Mouse (Mus musculus) stomach, postnatal 0 days (tissue): ENCODE results near the gene Sdcbp2.

Source experiments
- CTCF ChIP-seq: IDR thresholded peaks from 2 replicates; pipeline ENCODE4 v1.5.1; 2016; ENCODE audit warnings: antibody characterized with exemption, low read depth, mild to moderate bottlenecking, moderate library complexity
- EP300 ChIP-seq: optimal IDR thresholded peaks from 2 replicates; pipeline ENCODE3; 2016; ENCODE audit warnings: antibody characterized with exemption

DNA sequence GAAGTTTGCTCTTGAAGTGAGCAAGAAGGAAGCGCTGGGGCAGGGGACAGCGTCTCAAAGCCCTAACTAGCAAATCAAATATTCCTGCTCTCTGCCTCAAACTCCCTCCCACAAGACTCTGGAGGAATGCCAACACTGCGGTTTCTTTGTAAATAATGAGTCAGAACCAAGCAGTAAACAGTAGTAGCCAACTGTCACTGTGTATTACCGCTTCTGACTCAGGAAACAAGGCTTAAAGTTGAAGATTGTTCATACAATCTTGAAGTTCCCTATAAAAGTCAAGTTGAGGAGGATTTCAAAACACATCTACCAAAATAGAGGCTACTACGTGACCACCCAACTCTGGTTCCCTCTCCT, 35.8 kb upstream of the Sdcbp2 start:
- TF ChIP-seq CTCF (no peak), EP300 (no peak)
